Mouse (Mus musculus) G1E (cell line): ENCODE results near the gene Wnt3a.

Experiments used
- CTCF ChIP-seq: IDR thresholded peaks from 2 replicates; pipeline ENCODE4 v1.5.1; 2012; ENCODE audit warnings: low read depth, low read length, inconsistent platforms, mixed read lengths
- GATA1 ChIP-seq: IDR thresholded peaks from 2 replicates; pipeline ENCODE4 v1.6.1; 2012; ENCODE audit warnings: borderline replicate concordance, low read length, inconsistent platforms, mixed read lengths

GRCm38 (mm10) chr11:59282933-59283332, 7.6 kb downstream of the Wnt3a start:
- TF ChIP-seq GATA1: no peak
- TF ChIP-seq CTCF: no peak
